Comparison of ENCODE assay signal across 7 mouse cellular contexts in the genomic region with DNA sequence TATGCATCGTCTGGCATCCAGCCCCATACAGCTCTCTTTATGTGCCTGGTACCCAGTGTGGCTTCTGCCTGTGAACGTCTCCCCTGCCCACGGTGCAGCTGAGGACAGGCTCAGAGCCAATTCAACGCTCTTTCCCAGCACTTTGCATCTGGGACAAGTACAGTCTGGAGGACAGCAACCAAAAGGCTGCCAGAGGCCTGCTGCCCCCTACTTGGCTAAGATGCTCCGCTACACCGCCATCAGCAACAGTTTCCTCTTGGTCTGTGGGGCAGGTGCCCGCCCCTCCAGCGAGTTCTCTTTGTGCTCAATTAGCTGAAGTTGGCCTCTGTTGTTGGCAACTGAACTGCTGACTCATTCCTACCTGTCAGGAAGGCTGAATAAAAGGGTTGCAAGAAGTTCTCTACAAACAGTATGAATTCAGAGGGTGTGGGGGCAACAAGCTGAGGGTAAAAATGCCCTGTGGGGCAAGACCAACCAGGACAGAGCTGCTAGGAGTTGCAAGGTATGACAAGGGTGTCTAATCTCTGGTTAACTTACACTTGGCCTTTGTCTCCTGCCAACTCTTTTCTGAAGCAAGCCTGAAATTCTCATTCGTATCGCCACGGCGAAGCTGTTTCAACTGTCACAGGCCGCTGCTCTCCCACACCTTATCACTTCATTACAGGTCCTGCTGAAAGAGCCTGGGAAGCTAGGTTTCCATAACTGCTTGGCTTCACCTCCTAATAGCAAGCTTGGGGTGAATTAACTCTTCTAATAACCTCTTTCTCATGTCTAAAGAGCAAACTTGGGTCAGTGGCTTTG. TPM values are rescaled to one million over a fixed set of nuclear protein-coding genes. Genes with fewer than 3 reads are reported as not detected.
DNase-seq lines count a peak whose midpoint lies in the region; ATAC-seq and TF ChIP-seq lines count a peak whose summit lies in the region.

No protein-coding gene starts in this region.

- no peak for TF ChIP-seq POLR2A in lung, adult 2 months (IDR thresholded peaks at IDR 0.05; ENCODE audit: borderline replicate concordance, extremely low read depth, low read depth, low read length)
- TF ChIP-seq POLR2A in kidney, adult 2 months (IDR thresholded peaks at IDR 0.05; ENCODE audit: low read depth, low read length), result no peak

- peak; percentile 41; the same call in 1 of the 2 replicates for ATAC-seq in lung, embryonic 14.5 days (ENCODE audit: insufficient read depth)
- peak; percentile 87 for ATAC-seq in erythroid progenitor cell, adult 5-6 weeks (replicated peaks; ENCODE audit: low FRiP score, poor library complexity, severe bottlenecking)
- peak; percentile 76 for ATAC-seq in liver, embryonic 16.5 days (ENCODE audit: low read depth)

- 52% methylated on average over 13 of the region's 13 CpGs for WGBS in lung, embryonic 14.5 days
- 53% methylated on average over 13 of the region's 13 CpGs for WGBS in lung, adult 2 months
- 38% methylated on average over 13 of the region's 13 CpGs for WGBS in kidney, adult 2 months
- 43% methylated on average over 13 of the region's 13 CpGs for WGBS in liver, embryonic 16.5 days (ENCODE audit: insufficient replicate concordance)

- peaks cover 4% of the 10 kb centered on the region for H3K36me3 ChIP-seq in lung, embryonic 14.5 days (ENCODE audit: insufficient read depth)
- no peaks in the 10 kb centered on the region for H3K36me3 ChIP-seq in kidney, adult 2 months (ENCODE audit: control insufficient read depth, insufficient read depth, low read length)
- no peaks in the 10 kb centered on the region for H3K36me3 ChIP-seq in liver, embryonic 16.5 days (ENCODE audit: control insufficient read depth, insufficient read depth)

- peak; percentile 59 for DNase-seq in lung, embryonic 14.5 days
- DNase-seq in lung, adult 2 months, result no peak
- DNase-seq in kidney, adult 2 months, result peak; percentile 75
- DNase-seq in telencephalon, adult 2 months (ENCODE audit: low read depth, low spot score), result peak; percentile 43
- DNase-seq in cerebellum, postnatal 36 days, result no peak

- H3K9me3 ChIP-seq in lung, embryonic 14.5 days (ENCODE audit: low read depth, low read length), result no peaks in the 10 kb centered on the region
- H3K9me3 ChIP-seq in liver, embryonic 16.5 days (replicated peaks; ENCODE audit: control insufficient read depth, low read length), result no peaks in the 10 kb centered on the region

- H3K4me1 ChIP-seq in lung, embryonic 14.5 days (ENCODE audit: insufficient read depth), result peaks cover 3% of the 10 kb centered on the region; the same call in 1 of the 2 replicates
- no peaks in the 10 kb centered on the region; the same call in 1 of the 2 replicates for H3K4me1 ChIP-seq in lung, adult 2 months (ENCODE audit: control insufficient read depth, insufficient read depth, low read length)
- peaks cover 4% of the 10 kb centered on the region; the same call in 1 of the 2 replicates for H3K4me1 ChIP-seq in kidney, adult 2 months (ENCODE audit: control insufficient read depth, insufficient read depth, low read length)
- peaks cover 10% of the 10 kb centered on the region for H3K4me1 ChIP-seq in liver, embryonic 16.5 days (ENCODE audit: control insufficient read depth, low read depth, low read length)

- no peaks in the 10 kb centered on the region for H3K27me3 ChIP-seq in lung, embryonic 14.5 days (ENCODE audit: insufficient read depth, low read length)
- H3K27me3 ChIP-seq in kidney, adult 2 months (replicated peaks; ENCODE audit: control insufficient read depth, insufficient read depth, low read length), result no peaks in the 10 kb centered on the region
- H3K27me3 ChIP-seq in liver, embryonic 16.5 days (ENCODE audit: control insufficient read depth, insufficient read depth, low read depth, low read length), result no peaks in the 10 kb centered on the region

- peak; percentile 19; the same call in 1 of the 2 replicates for TF ChIP-seq CTCF in lung, embryonic 14.5 days (IDR thresholded peaks at IDR 0.05; ENCODE audit: low read depth)
- TF ChIP-seq CTCF in lung, adult 2 months (IDR thresholded peaks at IDR 0.05; ENCODE audit: insufficient read depth, low read length), result no peak
- TF ChIP-seq CTCF in kidney, adult 2 months (conservative IDR thresholded peaks at IDR 0.05; ENCODE audit: insufficient read depth, insufficient read length, low read depth, low read length), result no peak

- H3K27ac ChIP-seq in lung, embryonic 14.5 days (ENCODE audit: low read depth), result 0 out of 2 replicates have a peak overlapping the region, but pooled peaks have one; percentile 12
- no peak overlapping the region for H3K27ac ChIP-seq in kidney, adult 2 months (ENCODE audit: insufficient read depth, low read depth, low read length)
- H3K27ac ChIP-seq in liver, embryonic 16.5 days (ENCODE audit: low read length), result peak overlapping the region; percentile 51; the same call in 1 of the 2 replicates

- H3K4me2 ChIP-seq in lung, embryonic 14.5 days, result no peak overlapping the region
- peak overlapping the region; percentile 10; the same call in 1 of the 2 replicates for H3K4me2 ChIP-seq in liver, embryonic 16.5 days (ENCODE audit: low read depth, low read length)

- H3K4me3 ChIP-seq in lung, embryonic 14.5 days (ENCODE audit: low read depth, low read length), result no peak overlapping the region
- H3K4me3 ChIP-seq in lung, adult 2 months (replicated peaks; ENCODE audit: extremely low read depth, low read depth, low read length), result no peak overlapping the region
- H3K4me3 ChIP-seq in kidney, adult 2 months (ENCODE audit: insufficient read depth, low read depth, low read length), result no peak overlapping the region
- H3K4me3 ChIP-seq in liver, embryonic 16.5 days (ENCODE audit: low read depth, low read length), result no peak overlapping the region

- no peak overlapping the region for H3K9ac ChIP-seq in lung, embryonic 14.5 days
- no peak overlapping the region for H3K9ac ChIP-seq in liver, embryonic 16.5 days (ENCODE audit: low read depth, low read length)

RNA-seq across cellular contexts. Expression of a gene that starts 41.0 kb away (rescaled TPM):
- polyA plus RNA-seq in lung, embryonic 14.5 days (2014; fragmentation: Nextera tagmentation; extraction: Ambion mirVana), result 27.9 and 29.9 TPM in 2 replicates
- 22.3 and 24.5 TPM in 2 replicates for polyA plus RNA-seq in lung, adult 2 months (2012; rRNA removed)
- 6.7 and 13.7 TPM in 2 replicates for total RNA-seq in erythroid progenitor cell, adult 5-6 weeks (2015; ENCODE audit: low replicate concordance)
- total RNA-seq in erythroid progenitor cell, adult 5-6 weeks (2017; ENCODE audit: low replicate concordance), result 17.2 and 20.7 TPM in 2 replicates
- 7.1 and 7.8 TPM in 2 replicates for polyA plus RNA-seq in kidney, adult 2 months (2012; rRNA removed)
- polyA plus RNA-seq in liver, embryonic 16.5 days (2015; fragmentation: Nextera tagmentation; extraction: Ambion mirVana), result 5.5 and 6.0 TPM in 2 replicates

Comparison
In these comparisons a context has a peak if more than half of its experiments do, and no peak if none do; other contexts are left out.
1. DNase-seq: peak in lung, embryonic 14.5 days (single experiment), kidney, adult 2 months (single experiment) and telencephalon, adult 2 months (single experiment); none in lung, adult 2 months (single experiment) and cerebellum, postnatal 36 days (0 of 2).
2. Peak in every context shown above with its lines, with median percentiles within 50 percentile points of each other: ATAC-seq.